Mouse (Mus musculus) embryonic fibroblast, embryonic 13.5 days (primary cell): ENCODE data around the gene Tob2.

Source experiments
- CTCF ChIP-seq: IDR thresholded peaks from 2 replicates; pipeline ENCODE4 v1.5.1; 2011; ENCODE audit warnings: mild to moderate bottlenecking, control low read depth, low read length, moderate library complexity, borderline replicate concordance; ENCODE audit not compliant: insufficient read depth
- POLR2A ChIP-seq: IDR thresholded peaks from 2 replicates; pipeline ENCODE4 v1.6.1; 2011; ENCODE audit warnings: low read depth, mild to moderate bottlenecking, control low read depth, low read length, moderate library complexity

- no peak for TF ChIP-seq POLR2A
- no peak for TF ChIP-seq CTCF
Measured at GRCm38 (mm10) chr15:81891822-81892580, 33.4 kb upstream of the Tob2 start.
